Mouse (Mus musculus): ENCODE measurements around the gene Spcs1.

Gene Spcs1

DNA sequence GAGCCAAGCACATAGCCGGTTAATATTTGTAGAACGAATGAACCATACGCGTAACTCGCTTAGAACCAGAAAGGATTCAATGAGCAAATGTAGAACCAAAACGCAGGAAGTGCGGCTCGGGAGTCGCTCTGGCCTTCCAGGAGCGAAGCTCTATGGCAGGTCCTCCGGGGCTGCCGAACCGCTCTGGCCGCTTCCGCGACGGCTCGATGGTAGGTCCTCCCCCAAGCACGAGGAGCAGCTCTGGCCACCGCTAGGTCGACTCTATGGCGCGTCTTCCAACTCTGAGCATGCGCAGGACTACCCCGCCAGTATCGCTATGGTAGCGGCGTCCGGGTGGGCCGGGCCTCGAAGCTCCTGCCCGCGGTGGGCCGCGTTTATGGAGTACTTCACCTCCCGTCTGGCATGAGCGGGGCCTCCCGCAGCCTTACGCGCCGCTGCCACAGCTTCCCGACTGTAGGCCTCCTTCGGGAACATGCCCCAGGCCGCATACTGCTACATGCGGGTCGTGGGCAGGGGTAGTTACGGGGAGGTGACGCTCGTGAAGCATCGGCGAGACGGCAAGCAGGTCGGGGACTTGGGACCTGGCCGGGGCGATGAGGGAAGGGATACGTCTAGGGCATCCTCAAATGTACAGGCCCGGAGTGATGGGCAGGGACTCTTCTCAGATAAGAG, 50.2 kb downstream of the Spcs1 start, which contains the start of gene Nek4:
Nek4 (plus strand) TSS at position 224 of the 672 bp plus-strand sequence.
- peak; percentile 93 for DNase-seq (ENCODE audit: extremely low read depth, insufficient read length, low spot score)

- no peak for DNase-seq (ENCODE audit: extremely low read depth, insufficient read length, low spot score)
Observed at GRCm38 (mm10) chr14:30949986-30950385, 51.5 kb downstream of the Spcs1 start.
